Comparison of ENCODE assay signal across 9 mouse cellular contexts in the genomic region with DNA sequence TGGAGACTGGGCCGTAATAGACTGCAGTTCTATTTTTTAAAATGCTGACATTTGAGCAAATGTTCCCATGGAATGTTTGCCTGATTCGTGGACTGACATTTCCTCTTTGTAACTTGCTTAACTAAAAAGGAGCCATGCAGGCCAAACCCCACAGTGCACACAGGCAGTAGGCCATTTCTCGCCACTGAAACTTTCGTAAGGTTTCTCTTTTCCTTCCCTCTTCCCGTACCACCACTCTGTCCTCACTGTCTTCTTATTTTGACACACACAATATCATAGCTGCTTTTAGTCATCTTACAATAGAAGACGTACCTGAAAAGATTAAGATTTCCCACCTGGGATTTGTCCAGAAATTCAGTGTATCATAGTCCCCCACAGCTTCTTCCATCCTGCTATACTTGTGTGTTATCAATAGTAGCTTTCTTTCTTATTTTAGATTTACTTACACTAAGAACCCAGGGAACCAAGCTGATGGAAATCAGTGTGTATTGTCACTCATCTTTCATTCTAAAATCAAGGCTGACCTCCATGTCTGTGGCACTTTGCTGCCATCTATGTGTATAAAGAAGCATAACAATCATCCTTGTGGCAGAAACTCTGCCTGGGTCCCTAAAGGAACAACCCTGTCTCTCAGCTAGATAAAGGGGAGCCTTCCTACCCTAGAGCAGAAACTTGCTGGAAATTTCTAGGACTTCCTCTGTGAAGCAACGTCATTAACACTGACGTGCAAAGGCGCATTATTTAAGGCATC.
DNase-seq lines count a peak whose midpoint lies in the region; ATAC-seq and TF ChIP-seq lines count a peak whose summit lies in the region.
"Had no signal": no experiment of that assay in that cellular context is flagged by ENCODE, and none has a peak within 500 bp of the region (broad histone marks: within the 10 kb centered on the region; RNA-seq: fewer than 3 reads in every experiment).

No protein-coding gene starts in this region.

- no peak overlapping the region for H3K4me2 ChIP-seq in neural tube, embryonic 12.5 days (replicated peaks)
- H3K4me2 ChIP-seq: limb, embryonic 13.5 days had no signal

- H3K27me3 ChIP-seq in MEL (ENCODE audit: control insufficient read depth in 1 of 2, insufficient read depth in 2 of 2, low read length in 2 of 2), result no peaks in the 10 kb centered on the region
- H3K27me3 ChIP-seq in neural tube, embryonic 12.5 days (replicated peaks), result no peaks in the 10 kb centered on the region

- TF ChIP-seq CTCF in left cerebral cortex, adult 2 months (IDR thresholded peaks at IDR 0.05), result peak; percentile 87
- TF ChIP-seq CTCF in MEL (IDR thresholded peaks at IDR 0.05 in 2 of 3, conservative IDR thresholded peaks at IDR 0.05 in 1 of 3; ENCODE audit: control insufficient read depth in 1 of 3, insufficient read depth in 1 of 3, low read depth in 2 of 3, low read length in 3 of 3, poor library complexity in 1 of 3, severe bottlenecking in 1 of 3), result peak; percentile 28 to 87 (median 77); a peak in 5 of 6 replicates

- H3K36me3 ChIP-seq in MEL (ENCODE audit: control insufficient read depth in 1 of 2, insufficient read depth in 2 of 2, low read length in 2 of 2), result no peaks in the 10 kb centered on the region
- H3K36me3 ChIP-seq in neural tube, embryonic 12.5 days, result no peaks in the 10 kb centered on the region
- H3K36me3 ChIP-seq: limb, embryonic 13.5 days had no signal

- H3K4me1 ChIP-seq in MEL (ENCODE audit: control insufficient read depth in 1 of 2, insufficient read depth in 2 of 2, low read length in 2 of 2), result no peaks in the 10 kb centered on the region
- no peaks in the 10 kb centered on the region for H3K4me1 ChIP-seq in neural tube, embryonic 12.5 days

- peak overlapping the region; percentile 29; the same call in 1 of the 2 replicates for H3K27ac ChIP-seq in left cerebral cortex, adult 2 months
- no peak overlapping the region for H3K27ac ChIP-seq in MEL (ENCODE audit: control insufficient read depth, low read depth, low read length)
- no peak overlapping the region for H3K27ac ChIP-seq in neural tube, embryonic 12.5 days
- H3K27ac ChIP-seq: limb, embryonic 13.5 days had no signal

- no peaks in the 10 kb centered on the region for H3K79me2 ChIP-seq in MEL (ENCODE audit: control insufficient read depth, insufficient read depth, low read length, poor library complexity)

- H3K9me3 ChIP-seq in MEL (replicated peaks; ENCODE audit: insufficient read depth, low read length), result no peaks in the 10 kb centered on the region
- H3K9me3 ChIP-seq in neural tube, embryonic 12.5 days, result no peaks in the 10 kb centered on the region
- H3K9me3 ChIP-seq: limb, embryonic 13.5 days had no signal

- H3K9ac ChIP-seq in MEL (ENCODE audit: control insufficient read depth, low read depth, low read length, poor library complexity, severe bottlenecking), result no peak overlapping the region
- no peak overlapping the region for H3K9ac ChIP-seq in neural tube, embryonic 12.5 days
- H3K9ac ChIP-seq: limb, embryonic 13.5 days had no signal

- intact Hi-C loops in left cerebral cortex, adult 2 months (cut with DNase I), result loop anchor here (1.0 to 5.0 kb wide), 3 partner anchors 198 to 413 kb away; no protein-coding TSS in a partner anchor
- intact Hi-C loops in left cerebral cortex, postnatal 4 days (cut with DNase I), result loop anchor here (2.0 kb wide), 2 partner anchors 23 to 411 kb away; no protein-coding TSS in a partner anchor
- intact Hi-C loops in heart, postnatal 14 days (cut with DNase I), result loop anchor here (1.0 to 5.0 kb wide), 2 partner anchors 292 to 413 kb away; no protein-coding TSS in a partner anchor
- intact Hi-C loops in left cerebral cortex, postnatal 10 days (cut with DNase I), result loop anchor here (2.0 to 10.0 kb wide), 3 partner anchors 201 to 471 kb away; no protein-coding TSS in a partner anchor
- intact Hi-C loops in gastrocnemius, postnatal 14 days (cut with DNase I; ENCODE audit: low total_unique reads), result no loop called here

- no peak overlapping the region; the same call in 1 of the 2 replicates for H3K4me3 ChIP-seq in left cerebral cortex, adult 2 months
- no peak overlapping the region for H3K4me3 ChIP-seq in MEL (ENCODE audit: control insufficient read depth in 1 of 2, insufficient read depth in 1 of 2, low read depth in 2 of 2, low read length in 2 of 2)
- no peak overlapping the region for H3K4me3 ChIP-seq in neural tube, embryonic 12.5 days
- H3K4me3 ChIP-seq: limb, embryonic 13.5 days had no signal

- no peak for TF ChIP-seq POLR2A in MEL (IDR thresholded peaks at IDR 0.05; ENCODE audit: control insufficient read depth in 1 of 2, insufficient read depth in 1 of 2, low read depth in 1 of 2, low read length in 2 of 2, poor library complexity in 1 of 2)

- no peak for DNase-seq in left cerebral cortex, adult 2 months (ENCODE audit: extremely low spot score in 1 of 2, low spot score in 2 of 2)
- no peak for DNase-seq in left cerebral cortex, postnatal 4 days
- DNase-seq in MEL (ENCODE audit: low read depth, low spot score), result peak; percentile 62
- DNase-seq in embryo, embryonic 11 days, result peak; percentile 72
- DNase-seq in heart, postnatal 14 days, result peak; percentile 16 to 47
- DNase-seq in left cerebral cortex, postnatal 10 days (ENCODE audit: extremely low spot score in 1 of 2, low spot score in 2 of 2), result peak; percentile 22 to 46
- DNase-seq in gastrocnemius, postnatal 14 days, result no peak

- WGBS in neural tube, embryonic 12.5 days, result 54% methylated on average over 9 of the region's 9 CpGs

- peak; percentile 91 for TF ChIP-seq RAD21 in MEL (IDR thresholded peaks at IDR 0.05; ENCODE audit: low read depth, low read length)

- peak; percentile 56; the same call in 1 of the 2 replicates for ATAC-seq in neural tube, embryonic 12.5 days (ENCODE audit: low FRiP score, low read depth)

- TF ChIP-seq EP300 in MEL (IDR thresholded peaks at IDR 0.05; ENCODE audit: low read depth in 1 of 2, low read length in 2 of 2), result no peak

TF ChIP-seq in MEL, 35 proteins besides CTCF, POLR2A, EP300 and RAD21:
- TF ChIP-seq SMC3 (IDR thresholded peaks at IDR 0.05; ENCODE audit: low read depth, low read length), result peak; percentile 90
- peak; percentile 87 for TF ChIP-seq ZC3H11A (IDR thresholded peaks at IDR 0.05; ENCODE audit: low read depth, low read length)
- TF ChIP-seq ZMIZ1 (IDR thresholded peaks at IDR 0.05; ENCODE audit: low read depth, low read length), result no peak
- TF ChIP-seq GATA1 (IDR thresholded peaks at IDR 0.05; ENCODE audit: low read depth, low read length), result no peak
TF ChIP-seq in MEL: peak in this region for 2.

Comparison
In these comparisons a context has a peak if more than half of its experiments do, and no peak if none do; other contexts are left out.
1. DNase-seq: peak in MEL (single experiment), embryo, embryonic 11 days (single experiment), heart, postnatal 14 days (2 of 2) and left cerebral cortex, postnatal 10 days (2 of 2); none in left cerebral cortex, adult 2 months (0 of 2), left cerebral cortex, postnatal 4 days (single experiment) and gastrocnemius, postnatal 14 days (single experiment).